Mouse (Mus musculus) limb, embryonic 13.5 days (tissue): ENCODE measurements around the gene Med21. TPM values are rescaled to one million over a fixed set of nuclear protein-coding genes. Genes with fewer than 3 reads are reported as not detected.

Experiments
- ATAC-seq: fragments of 200-750 bp; cut with Nextera tagmentation; 2 replicates; pipeline ENCODE4 v1.8.0; 2017; ENCODE audit warnings: low read depth, moderate number of reproducible peaks, moderate TSS enrichment; ENCODE audit not compliant: low FRiP score
- H3K27ac ChIP-seq: fragments of 300-500 bp; sonication (generic); 2 replicates; pipeline ENCODE4 v1.5.1; 2015; ENCODE audit warnings: inconsistent platforms, mild to moderate bottlenecking, moderate library complexity
- H3K27me3 ChIP-seq: fragments of 300-500 bp; sonication (generic); 2 replicates; pipeline ENCODE4 v1.6.1; 2015; ENCODE audit warnings: mild to moderate bottlenecking, inconsistent platforms
- H3K36me3 ChIP-seq: fragments of 300-500 bp; sonication (generic); 2 replicates; pipeline ENCODE4 v1.6.1; 2015; ENCODE audit warnings: inconsistent platforms, mild to moderate bottlenecking, moderate library complexity
- H3K4me1 ChIP-seq: fragments of 300-500 bp; sonication (generic); 2 replicates; pipeline ENCODE4 v1.6.1; 2015; ENCODE audit warnings: inconsistent platforms
- H3K4me2 ChIP-seq: fragments of 300-500 bp; sonication (generic); replicated peaks from 2 replicates; pipeline ENCODE4 v1.6.1; 2015; ENCODE audit warnings: inconsistent platforms, mild to moderate bottlenecking, moderate library complexity
- H3K4me3 ChIP-seq: fragments of 300-500 bp; sonication (generic); 2 replicates; pipeline ENCODE4 v1.5.1; 2015; ENCODE audit warnings: moderate library complexity, mild to moderate bottlenecking, inconsistent platforms
- H3K9ac ChIP-seq: fragments of 300-500 bp; sonication (generic); 2 replicates; pipeline ENCODE4 v1.6.1; 2015; ENCODE audit warnings: mild to moderate bottlenecking, inconsistent platforms
- H3K9me3 ChIP-seq: fragments of 300-500 bp; sonication (generic); 2 replicates; pipeline ENCODE4 v1.6.1; 2016; ENCODE audit warnings: inconsistent platforms
- WGBS: fragments of 180-500 bp; shearing (Covaris S2); methylation state at CpG from one replicate; pipeline ENCODE4 v1.1.7; 2015; 5-methylcytosine and 5-hydroxymethylcytosine counted together
- polyA plus RNA-seq: library from polyadenylated mRNA; unstranded; fragments of >200 nt; fragmentation: Nextera tagmentation; extraction: Ambion mirVana; gene quantifications from 2 replicates; pipeline ENCODE4 v1.2.1, GENCODE M21; 2015

Med21 gene
- polyA plus RNA-seq, 1 experiment from 2014 or later: 165 TPM

DNA sequence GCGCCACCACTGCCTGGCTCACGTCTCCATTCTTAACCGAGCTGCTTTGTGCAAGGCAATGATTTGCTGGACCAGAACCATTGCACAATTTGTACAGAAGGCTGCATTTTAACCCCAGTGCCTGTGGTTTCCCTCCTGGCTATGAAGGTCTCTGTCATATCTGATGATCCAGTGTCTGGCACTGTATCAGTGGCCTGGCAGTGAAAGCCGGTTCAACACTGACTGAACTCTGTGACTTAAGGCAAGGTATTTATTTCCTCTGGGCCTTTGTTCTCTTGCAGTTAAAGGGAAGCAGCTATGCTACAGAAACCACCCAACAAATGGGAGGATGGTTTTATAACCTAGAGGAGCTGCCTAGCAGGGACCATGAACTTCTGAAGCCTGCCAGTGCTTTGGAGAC is 11.4 kb upstream of the Med21 start:
- 81% methylated on average over 4 of the region's 4 CpGs for WGBS
- H3K27ac ChIP-seq: no peak overlapping the region
- no peak for ATAC-seq
- no peak overlapping the region for H3K4me3 ChIP-seq
- H3K4me2 ChIP-seq: no peak overlapping the region
- no peaks in the 10 kb centered on the region for H3K9me3 ChIP-seq
- no peak overlapping the region for H3K9ac ChIP-seq
- no peaks in the 10 kb centered on the region for H3K36me3 ChIP-seq
- peaks cover 22% of the 10 kb centered on the region for H3K4me1 ChIP-seq
- H3K27me3 ChIP-seq: no peaks in the 10 kb centered on the region

DNA sequence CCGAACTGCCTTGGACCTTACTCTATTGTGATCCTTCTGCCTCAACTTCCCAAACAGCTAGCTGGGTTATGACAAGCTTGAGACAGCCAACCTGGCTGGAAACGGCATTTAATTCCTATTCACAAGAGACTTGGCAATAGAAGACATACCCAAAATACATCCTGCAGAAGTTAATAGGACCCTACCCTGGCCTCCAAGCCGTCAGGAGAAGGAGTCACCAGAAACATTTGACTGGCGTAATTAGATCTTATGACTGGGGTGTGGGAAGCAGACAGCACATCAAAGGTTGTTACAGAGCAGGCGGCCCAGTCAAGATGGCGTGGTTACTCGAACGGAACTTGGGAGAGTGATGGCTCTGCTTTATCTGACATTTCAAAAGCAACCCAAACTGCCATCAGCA is 10.5 kb upstream of the Med21 start:
- no peaks in the 10 kb centered on the region for H3K27me3 ChIP-seq
- ATAC-seq: no peak
- no peaks in the 10 kb centered on the region for H3K36me3 ChIP-seq
- no peak overlapping the region for H3K9ac ChIP-seq
- WGBS: 49% methylated on average over 8 of the region's 8 CpGs
- no peak overlapping the region for H3K27ac ChIP-seq
- H3K4me1 ChIP-seq: peaks cover 22% of the 10 kb centered on the region
- 0 out of 2 replicates have a peak overlapping the region, but pooled peaks have one; percentile 71 for H3K4me2 ChIP-seq
- no peak overlapping the region for H3K4me3 ChIP-seq
- no peaks in the 10 kb centered on the region for H3K9me3 ChIP-seq

DNA sequence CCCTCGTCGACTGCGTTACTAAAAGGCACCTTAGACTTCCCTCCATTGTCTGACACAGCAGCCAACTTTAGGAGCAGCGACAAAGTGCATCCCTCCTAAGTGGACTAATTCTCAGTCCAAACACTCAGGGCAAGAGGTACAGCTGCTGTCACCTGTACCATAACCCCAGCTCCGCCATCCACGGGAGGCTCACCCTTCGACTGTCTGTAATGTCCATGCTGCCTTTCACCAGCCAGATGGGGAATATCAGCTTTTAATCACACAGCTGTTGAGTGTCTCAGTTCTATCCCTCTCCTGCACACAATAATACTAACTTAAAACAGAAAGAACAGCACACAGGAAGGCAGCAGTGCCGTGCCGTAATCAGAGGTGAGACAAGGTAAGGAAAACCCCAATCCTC is 9.9 kb upstream of the Med21 start:
- 67% methylated on average over 9 of the region's 9 CpGs for WGBS
- Histone ChIP-seq H3K4me3 (no peak overlapping the region), H3K4me2 (0 out of 2 replicates have a peak overlapping the region, but pooled peaks have one; percentile 71), H3K4me1 (peaks cover 22% of the 10 kb centered on the region), H3K9me3 (no peaks in the 10 kb centered on the region), H3K27me3 (no peaks in the 10 kb centered on the region), H3K9ac (peak overlapping the region; percentile 88; the same call in 1 of the 2 replicates), H3K36me3 (no peaks in the 10 kb centered on the region), H3K27ac (no peak overlapping the region)
- no peak for ATAC-seq

DNA sequence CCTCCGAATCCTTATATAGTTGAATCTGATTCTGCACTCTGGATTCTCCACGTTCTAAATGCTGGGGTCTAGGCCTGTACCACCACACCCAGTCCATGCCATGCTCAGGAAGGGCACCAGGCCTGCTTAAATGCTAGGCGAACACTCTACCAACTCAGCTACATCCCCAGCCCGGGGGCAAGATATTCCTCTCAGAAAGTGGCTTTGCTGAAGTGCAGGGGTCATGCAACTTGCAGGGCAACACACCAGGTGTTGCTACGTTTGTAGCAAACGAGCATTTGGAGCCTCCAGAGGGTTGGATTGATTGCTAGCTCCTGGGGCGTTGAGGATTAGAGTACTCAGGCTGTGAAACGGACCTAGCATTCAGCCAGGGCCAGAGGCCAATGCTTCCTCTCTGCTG is 9.2 kb upstream of the Med21 start:
- peak overlapping the region; percentile 88 for H3K9ac ChIP-seq
- ATAC-seq: no peak
- WGBS: 38% methylated on average over 8 of the region's 8 CpGs
- H3K4me3 ChIP-seq: peak overlapping the region; percentile 76
- peak overlapping the region; percentile 71 for H3K4me2 ChIP-seq
- H3K4me1 ChIP-seq: peaks cover 22% of the 10 kb centered on the region
- H3K27ac ChIP-seq: no peak overlapping the region
- H3K9me3 ChIP-seq: no peaks in the 10 kb centered on the region
- no peaks in the 10 kb centered on the region for H3K36me3 ChIP-seq
- no peaks in the 10 kb centered on the region for H3K27me3 ChIP-seq

DNA sequence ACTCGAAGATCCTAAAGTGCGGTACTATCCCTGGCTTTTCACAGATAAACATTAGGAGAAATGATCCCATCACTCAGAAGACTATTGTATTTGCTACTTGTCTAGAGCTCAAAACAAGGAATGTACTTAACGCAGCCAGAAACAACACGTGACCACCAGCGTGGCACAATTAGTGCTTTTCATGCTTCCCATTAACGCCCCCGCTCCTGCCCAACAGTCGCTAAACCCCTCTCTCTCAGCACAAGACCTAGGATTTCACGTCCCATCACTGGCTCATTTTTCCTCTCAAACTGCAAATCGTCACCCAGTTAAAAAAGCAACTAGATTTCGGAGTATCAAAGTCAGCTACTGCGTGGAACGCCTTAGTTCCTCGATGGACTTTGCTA is 8.7 kb upstream of the Med21 start:
- H3K4me2 ChIP-seq: peak overlapping the region; percentile 71
- H3K4me3 ChIP-seq: peak overlapping the region; percentile 76
- 15% methylated on average over 14 of the region's 14 CpGs for whole genome bisulfite sequencing
- no peaks in the 10 kb centered on the region for H3K27me3 ChIP-seq
- ATAC-seq: no peak
- no peaks in the 10 kb centered on the region for H3K36me3 ChIP-seq
- H3K27ac ChIP-seq: peak overlapping the region; percentile 89; the same call in 1 of the 2 replicates
- peak overlapping the region; percentile 88 for H3K9ac ChIP-seq
- H3K4me1 ChIP-seq: peaks cover 22% of the 10 kb centered on the region
- no peaks in the 10 kb centered on the region for H3K9me3 ChIP-seq

DNA sequence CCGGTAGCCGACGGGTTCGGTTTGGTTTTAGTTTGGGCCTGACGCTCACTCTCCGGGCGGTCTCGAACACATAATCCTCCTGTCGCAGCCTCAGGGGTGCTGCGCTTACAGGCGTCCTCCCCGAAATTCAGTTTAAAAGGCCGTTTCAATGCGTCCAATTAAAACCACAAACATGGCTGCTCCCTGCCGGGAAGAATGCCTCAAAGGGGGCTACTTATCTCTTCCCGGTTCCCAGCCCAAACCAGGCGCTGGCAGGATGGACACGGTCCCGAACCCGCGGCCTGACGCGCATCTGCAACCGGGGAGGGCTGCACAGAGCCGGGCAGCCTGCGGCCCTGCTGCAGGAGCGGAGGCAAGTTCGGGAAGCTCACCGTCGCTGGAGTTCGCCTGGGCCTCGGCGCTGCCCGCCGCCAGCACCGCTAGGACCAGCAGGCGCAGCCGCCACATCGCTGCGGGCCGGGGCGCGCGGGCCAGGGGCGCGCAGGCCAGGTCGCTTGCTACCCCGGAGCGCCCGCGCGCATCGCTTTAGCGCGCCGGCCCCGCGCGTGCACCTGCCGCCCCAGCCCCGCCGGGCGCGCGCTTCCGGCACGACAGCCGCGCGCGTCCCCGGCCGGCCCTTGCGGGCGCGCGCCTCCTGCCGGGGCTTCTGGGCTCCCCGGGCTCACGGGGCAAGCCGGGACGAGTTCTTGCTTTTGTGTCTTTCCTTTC is 8.2 kb upstream of the Med21 start:
- peak overlapping the region; percentile 71 for H3K4me2 ChIP-seq

DNA sequence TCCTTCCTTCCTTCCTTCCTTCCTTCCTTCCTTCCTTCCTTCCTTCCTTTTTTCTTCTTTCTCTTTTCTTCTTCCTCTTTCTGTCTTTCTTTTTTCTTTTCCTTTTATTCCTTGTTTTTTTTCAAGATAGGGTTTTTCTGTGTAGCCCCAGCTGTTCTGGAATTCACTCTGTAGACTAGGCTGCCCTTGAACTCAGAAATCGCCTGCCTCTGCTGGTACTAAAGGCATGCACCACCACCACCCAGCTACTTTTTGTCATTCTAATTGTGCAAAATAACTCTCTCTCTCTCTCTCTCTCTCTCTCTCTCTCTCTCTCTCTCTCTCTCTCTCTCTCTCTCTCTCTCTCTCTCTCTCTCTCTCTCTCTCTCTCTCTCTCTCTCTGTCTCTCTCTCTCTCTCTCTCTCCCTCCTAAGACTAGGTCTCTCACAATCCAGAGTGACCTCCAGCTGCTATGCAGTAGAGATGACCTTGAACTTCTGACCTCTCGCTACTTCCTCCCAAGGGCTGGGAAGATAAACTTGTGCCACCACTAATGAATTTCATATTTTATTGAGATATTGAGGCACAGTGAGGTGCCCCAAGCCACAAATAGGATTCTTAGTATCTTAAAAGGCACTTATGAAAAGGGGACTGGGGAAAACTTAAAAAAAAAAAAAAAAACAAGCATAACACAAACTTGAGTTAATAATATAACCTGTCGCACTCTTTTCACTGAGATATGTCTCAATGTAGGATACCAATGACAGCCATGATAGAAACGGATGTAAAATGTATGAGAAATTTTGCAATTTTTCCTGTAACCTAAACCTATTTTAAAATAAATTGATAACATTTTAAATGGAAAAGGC is 7.4 kb upstream of the Med21 start:
- H3K4me2 ChIP-seq: peak overlapping the region; percentile 71
- H3K27ac ChIP-seq: no peak overlapping the region
- H3K36me3 ChIP-seq: no peaks in the 10 kb centered on the region
- H3K4me1 ChIP-seq: peaks cover 22% of the 10 kb centered on the region
- H3K4me3 ChIP-seq: peak overlapping the region; percentile 76
- 60% methylated on average over 4 of the region's 4 CpGs for WGBS
- no peaks in the 10 kb centered on the region for H3K27me3 ChIP-seq
- H3K9me3 ChIP-seq: no peaks in the 10 kb centered on the region
- ATAC-seq: no peak
- 0 out of 2 replicates have a peak overlapping the region, but pooled peaks have one; percentile 88 for H3K9ac ChIP-seq

More for the DNA sequence above, 8.2 kb upstream of the Med21 start:
- no peaks in the 10 kb centered on the region for H3K27me3 ChIP-seq
- H3K27ac ChIP-seq: peak overlapping the region; percentile 89
- peak; percentile 94 for ATAC-seq
- H3K9ac ChIP-seq: peak overlapping the region; percentile 88
- under 1% methylated on average over 49 of the region's 82 CpGs for WGBS
- H3K4me3 ChIP-seq: peak overlapping the region; percentile 76
- H3K9me3 ChIP-seq: no peaks in the 10 kb centered on the region
- peaks cover 22% of the 10 kb centered on the region for H3K4me1 ChIP-seq
- H3K36me3 ChIP-seq: no peaks in the 10 kb centered on the region

DNA sequence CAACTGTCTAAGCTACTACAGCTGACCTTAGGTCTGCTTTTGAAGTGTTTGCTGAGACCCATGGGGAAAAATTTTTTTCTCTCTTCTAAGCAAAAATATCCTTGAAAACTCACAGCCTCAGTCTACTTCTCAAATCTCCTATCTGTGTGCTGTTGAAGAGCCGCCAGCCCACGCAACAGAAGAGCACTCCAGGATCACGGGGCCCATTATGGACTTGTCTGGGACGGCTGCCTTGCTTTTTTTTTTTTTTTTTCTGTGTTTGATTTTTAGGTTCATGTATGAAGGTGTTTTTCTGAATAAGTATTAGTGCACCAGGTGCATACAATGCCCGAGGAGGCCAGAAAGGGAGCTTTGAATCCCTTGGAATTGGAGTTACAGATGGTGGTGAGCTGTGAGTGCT is 5.9 kb upstream of the Med21 start:
- Histone ChIP-seq H3K4me3 (no peak overlapping the region), H3K4me2 (no peak overlapping the region), H3K9me3 (no peaks in the 10 kb centered on the region), H3K27ac (no peak overlapping the region), H3K36me3 (no peaks in the 10 kb centered on the region), H3K4me1 (peaks cover 22% of the 10 kb centered on the region), H3K27me3 (no peaks in the 10 kb centered on the region), H3K9ac (no peak overlapping the region)
- ATAC-seq: no peak
- WGBS: 89% methylated on average over 5 of the region's 5 CpGs

DNA sequence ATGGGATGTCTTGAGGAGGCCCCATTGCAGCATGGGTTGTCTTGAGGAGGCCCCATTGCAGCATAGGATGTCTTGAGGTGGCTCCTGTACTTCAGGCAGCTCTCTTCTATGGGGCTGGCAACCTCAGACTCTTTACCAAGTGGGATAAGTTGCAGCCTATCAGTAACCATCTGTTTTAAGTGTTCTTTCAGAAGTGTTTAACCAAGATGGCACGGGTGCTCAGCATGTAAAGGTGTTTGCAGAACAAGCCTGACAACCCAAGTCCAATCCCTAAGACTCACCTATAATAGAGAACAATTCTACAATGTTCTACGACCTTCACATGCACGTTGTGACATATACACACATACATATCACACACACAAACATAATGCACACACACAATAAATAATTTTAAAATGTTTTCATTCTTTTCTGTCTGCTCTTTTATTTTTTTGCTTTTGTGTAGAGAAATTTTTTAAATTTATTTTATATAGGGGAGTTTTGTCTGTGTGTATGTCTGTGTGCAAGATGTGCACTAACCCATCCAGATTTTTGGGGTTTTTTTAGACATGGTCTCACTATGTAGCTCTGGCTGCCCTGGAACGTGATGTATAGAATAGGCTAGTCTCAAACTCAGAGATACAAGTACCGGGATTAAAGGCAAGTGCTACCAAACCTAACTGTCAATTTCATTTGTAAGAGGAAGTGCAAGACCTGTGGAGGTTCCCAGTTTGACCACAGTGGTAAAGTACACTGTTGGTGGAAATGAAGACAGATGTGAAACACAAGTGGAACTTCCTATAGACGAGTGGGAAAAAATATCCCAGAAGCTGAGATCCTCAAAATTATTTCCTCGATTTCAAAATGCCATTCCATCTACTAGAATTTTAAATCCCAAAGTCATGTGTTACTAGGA is 2.0 kb upstream of the Med21 start:
- Histone ChIP-seq H3K9ac (no peak overlapping the region), H3K36me3 (no peaks in the 10 kb centered on the region), H3K27me3 (no peaks in the 10 kb centered on the region), H3K4me1 (peaks cover 9% of the 10 kb centered on the region), H3K4me3 (no peak overlapping the region), H3K27ac (no peak overlapping the region), H3K4me2 (no peak overlapping the region), H3K9me3 (no peaks in the 10 kb centered on the region)
- no peak for ATAC-seq
- 84% methylated on average over 7 of the region's 7 CpGs for WGBS

DNA sequence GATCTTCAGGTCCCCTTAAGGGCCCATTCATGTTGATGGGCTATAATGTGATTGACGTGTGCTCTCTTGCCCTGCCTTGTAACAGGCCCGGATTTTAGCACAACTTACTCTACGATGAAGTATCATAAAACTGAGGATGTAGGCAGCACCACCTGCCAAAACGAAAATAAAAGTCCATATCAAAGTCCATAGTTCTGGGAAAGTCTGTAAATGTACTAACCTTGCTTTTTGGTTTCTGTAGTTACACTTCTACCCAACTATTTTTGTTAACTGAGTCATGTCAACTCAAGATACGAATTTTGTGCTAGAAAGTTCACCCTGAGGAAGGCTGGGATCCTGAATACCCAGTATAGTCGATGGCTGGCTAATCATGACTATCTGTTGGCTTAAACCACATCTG is 1.4 kb upstream of the Med21 start:
- no peak overlapping the region for H3K4me2 ChIP-seq
- no peaks in the 10 kb centered on the region for H3K36me3 ChIP-seq
- H3K9me3 ChIP-seq: no peaks in the 10 kb centered on the region
- peaks cover 9% of the 10 kb centered on the region for H3K4me1 ChIP-seq
- ATAC-seq: no peak
- no peak overlapping the region for H3K4me3 ChIP-seq
- whole genome bisulfite sequencing: 82% methylated on average over 6 of the region's 6 CpGs
- no peak overlapping the region for H3K9ac ChIP-seq
- H3K27me3 ChIP-seq: no peaks in the 10 kb centered on the region
- no peak overlapping the region for H3K27ac ChIP-seq

DNA sequence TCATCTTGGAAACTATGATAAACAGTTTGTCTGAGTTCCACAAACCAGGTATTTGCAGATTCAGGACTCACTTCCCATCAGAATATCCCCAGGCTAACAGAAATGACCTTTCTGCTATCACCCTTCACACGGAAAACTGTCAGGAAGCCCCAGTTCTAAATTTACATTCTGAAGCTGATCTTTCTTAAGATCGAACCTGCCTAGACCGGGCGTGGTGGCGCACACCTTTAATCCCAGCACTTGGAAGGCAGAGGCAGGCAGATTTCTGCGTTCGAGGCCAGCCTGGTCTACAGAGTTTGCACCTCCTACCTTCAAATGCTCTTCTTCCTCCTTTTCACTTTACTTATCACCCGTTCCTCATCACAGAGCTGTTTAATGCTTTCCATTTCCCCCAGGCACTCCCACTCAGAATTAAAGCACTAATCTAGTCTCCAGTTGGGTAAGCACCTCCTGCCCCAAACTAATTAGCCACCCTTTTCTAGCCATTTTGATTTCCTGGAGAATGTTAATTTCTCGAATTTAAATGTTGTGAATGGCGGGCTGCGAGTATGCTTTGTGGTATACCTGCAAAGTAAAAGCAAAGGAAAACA is 631 bp upstream of the Med21 start:
- Histone ChIP-seq H3K36me3 (no peaks in the 10 kb centered on the region), H3K9me3 (no peaks in the 10 kb centered on the region), H3K4me3 (peak overlapping the region; percentile 75), H3K4me2 (peak overlapping the region; percentile 82), H3K4me1 (peaks cover 9% of the 10 kb centered on the region), H3K27ac (no peak overlapping the region), H3K9ac (peak overlapping the region; percentile 52), H3K27me3 (no peaks in the 10 kb centered on the region)
- 70% methylated on average over 11 of the region's 11 CpGs for WGBS
- no peak for ATAC-seq
